Mouse (Mus musculus): ENCODE measurements around the gene Cnot3. TPM values are rescaled to one million over a fixed set of nuclear protein-coding genes. Genes with fewer than 3 reads are reported as not detected.

Gene Cnot3
- polyA plus RNA-seq, 1 experiment from 2014 or later: 88.1 TPM

DNA sequence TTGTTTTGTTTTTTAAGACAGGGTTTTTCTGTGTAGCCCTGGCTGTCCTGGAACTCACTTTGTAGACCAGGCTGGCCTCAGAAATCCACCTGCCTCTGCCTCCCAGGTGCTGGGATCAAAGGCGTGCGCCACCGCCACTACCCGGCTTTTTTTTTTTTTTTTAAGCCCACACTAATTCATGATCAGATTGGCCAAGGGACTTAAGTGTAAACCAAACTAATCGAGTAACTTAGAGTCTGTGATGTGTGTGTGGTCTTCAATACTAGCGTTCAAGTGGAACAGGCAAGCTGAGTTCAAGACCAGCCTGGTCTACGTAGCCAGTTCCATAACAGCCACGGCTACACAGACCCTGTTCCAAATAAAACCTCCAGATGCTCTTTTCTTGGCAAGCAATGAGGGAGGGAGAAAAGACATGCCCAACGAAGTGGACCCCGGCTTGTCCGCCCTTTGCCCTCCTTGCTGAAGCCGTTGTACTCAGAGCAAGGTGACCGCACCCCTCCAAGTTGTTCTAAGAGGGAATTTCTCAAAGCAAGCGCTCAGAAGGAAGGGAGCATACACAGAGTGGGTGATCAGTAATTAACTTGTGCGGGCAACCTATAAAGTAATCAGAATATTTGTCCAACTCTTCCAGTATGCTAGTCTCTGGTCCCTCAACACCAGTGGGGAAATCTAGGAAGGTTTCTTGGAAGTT, 19.6 kb downstream of the Cnot3 start:
- DNase-seq (ENCODE audit: low spot score) (no peak), ATAC-seq (replicated peaks; ENCODE audit: low FRiP score) (peak; percentile 43)
- Histone ChIP-seq H3K9me3 (ENCODE audit: control insufficient read depth, low read length) (no peaks in the 10 kb centered on the region), H3K27ac (ENCODE audit: low read depth, low read length) (peak overlapping the region; percentile 73; the same call in 1 of the 2 replicates), H3K27me3 (ENCODE audit: control insufficient read depth, insufficient read depth, low read length) (no peaks in the 10 kb centered on the region), H3K9ac (ENCODE audit: low read length) (peak overlapping the region; percentile 79), H3K4me2 (ENCODE audit: low read depth, low read length, severe bottlenecking) (peak overlapping the region; percentile 79), H3K4me1 (replicated peaks; ENCODE audit: control insufficient read depth, insufficient read depth, low read length) (peaks cover 16% of the 10 kb centered on the region), H3K4me3 (ENCODE audit: low read depth, low read length) (peak overlapping the region; percentile 69), H3K36me3 (ENCODE audit: control insufficient read depth, insufficient read depth, low read length) (peaks cover 18% of the 10 kb centered on the region)
- 34% methylated on average over 15 of the region's 15 CpGs for WGBS

DNA sequence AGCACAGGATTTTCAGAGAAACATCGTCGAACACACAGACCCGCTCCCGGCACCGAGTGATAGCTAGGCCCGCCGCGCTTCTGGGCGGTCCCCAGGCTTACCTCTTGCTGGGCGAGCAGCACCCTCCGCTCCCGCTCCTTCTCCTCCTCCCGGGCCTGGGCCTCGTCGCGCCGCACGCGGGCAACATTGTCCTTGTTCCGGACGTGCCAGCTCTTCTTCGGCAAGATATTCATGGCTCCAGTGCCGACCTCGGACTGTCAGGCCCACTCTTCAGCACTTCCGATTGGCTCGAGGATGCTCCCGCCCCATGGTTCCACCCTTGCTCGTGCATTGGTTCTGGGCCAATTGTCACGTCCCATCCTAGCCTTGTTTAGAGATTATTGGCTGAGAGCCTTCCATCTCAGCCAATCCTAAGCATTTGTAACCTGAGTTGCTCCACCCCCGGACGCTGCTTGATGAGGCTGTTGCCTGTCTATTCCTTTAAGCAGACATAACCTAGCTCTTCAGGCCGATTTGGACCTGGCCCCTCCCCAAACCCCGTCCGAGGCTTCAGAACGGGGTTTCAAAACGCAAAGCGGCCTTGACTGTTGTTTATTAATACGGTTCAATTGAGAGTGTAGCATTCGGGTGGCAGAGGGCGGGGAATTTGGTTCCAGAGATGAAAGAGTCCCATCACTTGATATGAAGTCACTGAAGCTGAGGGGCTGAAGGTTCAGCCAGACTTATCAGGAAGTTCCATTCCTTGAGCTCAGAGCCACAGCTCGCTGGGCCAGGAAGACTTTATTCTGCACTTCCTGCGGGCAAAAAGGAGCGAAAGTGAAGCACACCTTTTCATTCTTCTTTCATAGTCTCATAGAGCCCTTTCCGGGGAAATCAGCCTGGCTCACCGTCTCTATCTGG, 20.4 kb downstream of the Cnot3 start, which contains the start of gene Leng1:
TSS of gene Leng1 (minus strand) at position 626 of the 900 bp plus-strand sequence.
- Histone ChIP-seq H3K9me3 (ENCODE audit: control insufficient read depth, low read length) (no peaks in the 10 kb centered on the region), H3K27ac (ENCODE audit: low read depth, low read length) (peak within 1 kb of the TSS; percentile 73), H3K9ac (ENCODE audit: low read length) (peak within 1 kb of the TSS; percentile 79), H3K36me3 (ENCODE audit: control insufficient read depth, insufficient read depth, low read length) (peaks cover 11% of the 10 kb centered on the region), H3K27me3 (ENCODE audit: control insufficient read depth, insufficient read depth, low read length) (no peaks in the 10 kb centered on the region), H3K4me1 (replicated peaks; ENCODE audit: control insufficient read depth, insufficient read depth, low read length) (peaks cover 16% of the 10 kb centered on the region), H3K4me3 (ENCODE audit: low read depth, low read length) (peak within 1 kb of the TSS; percentile 69), H3K4me2 (ENCODE audit: low read depth, low read length, severe bottlenecking) (peak within 1 kb of the TSS; percentile 79)
- ATAC-seq (replicated peaks; ENCODE audit: low FRiP score) (peak; percentile 99), DNase-seq (ENCODE audit: low spot score) (peak; percentile 94)
- WGBS: 5% methylated on average over 45 of the region's 45 CpGs

DNA sequence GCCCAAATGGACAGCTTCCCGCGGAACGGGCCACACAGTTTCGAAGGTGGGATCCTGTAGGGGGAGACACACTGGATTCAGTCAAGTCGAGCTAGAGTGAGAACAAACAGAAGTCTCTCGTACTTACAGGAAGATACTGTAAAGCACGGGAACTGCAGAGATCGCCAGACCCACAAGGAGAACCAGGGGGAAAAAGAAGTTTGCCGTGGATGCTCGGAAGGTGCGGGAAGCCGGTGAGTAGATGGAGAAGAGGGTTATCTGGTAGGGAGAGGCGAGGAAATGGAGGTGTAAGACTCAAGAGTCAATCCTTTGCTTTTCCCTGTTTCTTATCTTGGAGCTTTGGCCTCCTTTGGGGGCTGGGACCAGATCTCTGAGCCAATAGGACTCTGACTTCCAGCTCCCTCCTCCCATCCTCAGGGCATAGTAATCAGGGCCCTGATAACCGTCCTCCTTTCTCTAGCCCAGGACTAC, 21.9 kb downstream of the Cnot3 start:
- no peak overlapping the region for H3K27ac ChIP-seq (ENCODE audit: low read depth, low read length)
- peak overlapping the region; percentile 1; the same call in 1 of the 2 replicates for H3K9ac ChIP-seq (ENCODE audit: low read length)
- peaks cover 16% of the 10 kb centered on the region for H3K4me1 ChIP-seq (replicated peaks; ENCODE audit: control insufficient read depth, insufficient read depth, low read length)
- no peaks in the 10 kb centered on the region for H3K9me3 ChIP-seq (ENCODE audit: control insufficient read depth, low read length)
- H3K36me3 ChIP-seq (ENCODE audit: control insufficient read depth, insufficient read depth, low read length): peaks cover 2% of the 10 kb centered on the region; the same call in 1 of the 2 replicates
- no peaks in the 10 kb centered on the region for H3K27me3 ChIP-seq (ENCODE audit: control insufficient read depth, insufficient read depth, low read length)
- 17% methylated on average over 14 of the region's 14 CpGs for WGBS
- no peak overlapping the region for H3K4me2 ChIP-seq (ENCODE audit: low read depth, low read length, severe bottlenecking)
- DNase-seq (ENCODE audit: low spot score) (no peak), ATAC-seq (replicated peaks; ENCODE audit: low FRiP score) (no peak)
- no peak overlapping the region for H3K4me3 ChIP-seq (ENCODE audit: low read depth, low read length)

DNA sequence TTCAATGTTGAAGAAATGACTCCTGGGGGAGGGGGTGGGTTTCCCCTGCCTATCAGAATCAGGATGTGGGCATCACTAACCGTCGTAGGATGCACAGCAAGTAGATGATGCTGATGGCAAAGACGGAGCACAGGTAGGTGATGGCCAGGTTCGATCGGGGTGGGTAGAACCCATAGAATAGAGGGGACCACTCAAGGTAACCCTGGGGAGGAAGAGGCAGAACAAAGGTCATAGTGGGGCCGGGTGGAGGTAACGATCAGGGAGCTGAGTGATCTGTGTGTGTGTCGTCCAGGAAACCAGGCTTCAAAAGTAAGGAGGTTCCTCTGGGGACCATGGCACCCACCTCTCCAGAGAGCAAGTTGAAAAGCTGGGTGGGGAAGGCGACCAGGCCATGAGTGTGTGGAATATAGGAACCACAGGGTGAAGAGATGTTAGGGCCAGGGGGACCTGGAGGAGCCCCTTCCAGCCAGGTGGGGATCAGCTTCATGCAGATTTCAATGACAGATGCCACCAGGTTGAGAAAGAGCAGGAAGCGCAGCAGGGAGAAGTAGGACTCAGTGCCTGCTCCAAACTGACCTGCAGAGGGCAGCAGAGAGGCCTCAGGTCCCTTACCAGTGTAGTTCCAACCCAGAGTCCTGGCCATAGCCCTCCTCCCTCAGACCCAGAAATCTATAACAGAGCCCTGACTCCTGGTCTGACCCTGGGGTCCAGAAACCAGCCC, 29.6 kb downstream of the Cnot3 start:
- Histone ChIP-seq H3K9ac (ENCODE audit: low read length) (no peak overlapping the region), H3K4me1 (replicated peaks; ENCODE audit: control insufficient read depth, insufficient read depth, low read length) (no peaks in the 10 kb centered on the region), H3K27ac (ENCODE audit: low read depth, low read length) (no peak overlapping the region), H3K36me3 (ENCODE audit: control insufficient read depth, insufficient read depth, low read length) (no peaks in the 10 kb centered on the region), H3K27me3 (ENCODE audit: control insufficient read depth, insufficient read depth, low read length) (no peaks in the 10 kb centered on the region), H3K4me3 (ENCODE audit: low read depth, low read length) (no peak overlapping the region), H3K4me2 (ENCODE audit: low read depth, low read length, severe bottlenecking) (no peak overlapping the region), H3K9me3 (ENCODE audit: control insufficient read depth, low read length) (no peaks in the 10 kb centered on the region)
- DNase-seq (ENCODE audit: low spot score) (peak; percentile 87), ATAC-seq (replicated peaks; ENCODE audit: low FRiP score) (peak; percentile 90)
- 69% methylated on average over 10 of the region's 10 CpGs for WGBS

DNA sequence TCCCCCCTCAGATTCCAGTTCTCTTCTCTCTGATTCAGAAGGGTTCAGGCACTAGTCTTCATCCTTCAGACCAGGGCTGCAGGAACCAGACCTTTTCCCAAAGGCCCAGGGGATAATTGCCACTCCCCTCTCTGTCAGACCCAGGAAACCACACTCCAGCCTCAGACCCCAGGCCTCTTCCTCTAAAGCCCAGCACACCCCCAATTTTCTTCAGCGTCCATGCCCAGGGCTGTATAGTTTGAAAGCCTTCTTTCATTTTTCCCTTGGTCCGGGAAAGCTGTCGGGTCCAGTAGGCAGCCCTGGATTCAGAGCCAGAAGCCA, 30.1 kb downstream of the Cnot3 start:
- DNase-seq (ENCODE audit: low spot score) (no peak), ATAC-seq (replicated peaks; ENCODE audit: low FRiP score) (no peak)
- no peak overlapping the region for H3K4me3 ChIP-seq (ENCODE audit: low read depth, low read length)
- H3K27me3 ChIP-seq (ENCODE audit: control insufficient read depth, insufficient read depth, low read length): no peaks in the 10 kb centered on the region
- 79% methylated on average over 3 of the region's 3 CpGs for WGBS
- H3K9ac ChIP-seq (ENCODE audit: low read length): no peak overlapping the region
- no peak overlapping the region for H3K4me2 ChIP-seq (ENCODE audit: low read depth, low read length, severe bottlenecking)
- no peak overlapping the region for H3K27ac ChIP-seq (ENCODE audit: low read depth, low read length)
- H3K9me3 ChIP-seq (ENCODE audit: control insufficient read depth, low read length): no peaks in the 10 kb centered on the region
- H3K4me1 ChIP-seq (replicated peaks; ENCODE audit: control insufficient read depth, insufficient read depth, low read length): no peaks in the 10 kb centered on the region
- no peaks in the 10 kb centered on the region for H3K36me3 ChIP-seq (ENCODE audit: control insufficient read depth, insufficient read depth, low read length)

DNA sequence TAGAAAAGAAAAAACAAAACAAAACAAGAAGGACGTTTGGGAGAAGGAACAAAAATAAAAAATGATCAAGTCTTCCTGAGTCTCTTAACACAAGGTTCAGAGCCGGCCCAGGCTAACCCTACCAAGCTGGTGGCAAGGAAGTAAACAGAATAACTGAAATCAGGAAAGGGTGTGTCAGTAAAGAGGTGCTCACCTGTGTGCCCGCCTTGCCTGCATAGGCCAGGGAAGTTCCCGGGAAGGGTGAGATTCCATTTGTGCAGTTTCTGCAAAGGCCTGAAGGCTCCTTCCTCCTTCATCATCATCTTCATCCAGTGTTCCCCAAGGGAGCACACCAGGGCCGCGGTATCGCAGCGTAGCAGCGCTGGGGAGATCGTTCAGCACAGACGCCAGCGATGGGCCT, 31.3 kb downstream of the Cnot3 start:
- 90% methylated on average over 12 of the region's 12 CpGs for whole genome bisulfite sequencing
- no peak overlapping the region for H3K4me2 ChIP-seq (ENCODE audit: low read depth, low read length, severe bottlenecking)
- H3K4me1 ChIP-seq (replicated peaks; ENCODE audit: control insufficient read depth, insufficient read depth, low read length): no peaks in the 10 kb centered on the region
- no peaks in the 10 kb centered on the region for H3K36me3 ChIP-seq (ENCODE audit: control insufficient read depth, insufficient read depth, low read length)
- no peak overlapping the region for H3K4me3 ChIP-seq (ENCODE audit: low read depth, low read length)
- no peak for DNase-seq (ENCODE audit: low spot score)
- no peaks in the 10 kb centered on the region for H3K9me3 ChIP-seq (ENCODE audit: control insufficient read depth, low read length)
- no peak overlapping the region for H3K9ac ChIP-seq (ENCODE audit: low read length)
- ATAC-seq (replicated peaks; ENCODE audit: low FRiP score): no peak
- H3K27me3 ChIP-seq (ENCODE audit: control insufficient read depth, insufficient read depth, low read length): no peaks in the 10 kb centered on the region
- H3K27ac ChIP-seq (ENCODE audit: low read depth, low read length): no peak overlapping the region

DNA sequence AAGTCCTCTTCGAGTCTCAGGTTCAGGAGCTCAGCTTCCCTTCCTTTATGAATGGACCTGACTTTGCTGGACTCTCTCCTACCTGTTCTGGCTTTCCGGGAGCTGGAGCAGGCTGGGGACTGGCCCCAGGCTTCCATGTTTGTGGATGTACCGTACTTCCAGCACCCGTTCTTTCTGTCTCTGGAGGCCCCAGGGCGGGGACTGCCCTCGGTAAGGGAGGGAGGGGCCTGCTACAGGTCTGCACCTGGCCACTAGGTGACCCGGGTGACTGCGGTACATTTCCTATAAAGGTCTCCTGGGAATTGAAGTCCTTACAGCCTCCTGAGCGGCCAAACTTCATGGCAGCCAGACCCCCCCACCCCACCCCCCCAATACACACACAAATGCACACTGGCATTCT, 32.3 kb downstream of the Cnot3 start, which contains the start of gene Tmc4:
TSS of gene Tmc4 (minus strand) at position 212 of the 400 bp plus-strand sequence.
- Histone ChIP-seq H3K27ac (ENCODE audit: low read depth, low read length) (no peak within 1 kb of the TSS), H3K9me3 (ENCODE audit: control insufficient read depth, low read length) (no peaks in the 10 kb centered on the region), H3K36me3 (ENCODE audit: control insufficient read depth, insufficient read depth, low read length) (no peaks in the 10 kb centered on the region), H3K4me1 (replicated peaks; ENCODE audit: control insufficient read depth, insufficient read depth, low read length) (no peaks in the 10 kb centered on the region), H3K27me3 (ENCODE audit: control insufficient read depth, insufficient read depth, low read length) (no peaks in the 10 kb centered on the region), H3K4me3 (ENCODE audit: low read depth, low read length) (no peak within 1 kb of the TSS), H3K9ac (ENCODE audit: low read length) (no peak within 1 kb of the TSS), H3K4me2 (ENCODE audit: low read depth, low read length, severe bottlenecking) (no peak within 1 kb of the TSS)
- ATAC-seq (replicated peaks; ENCODE audit: low FRiP score) (no peak), DNase-seq (ENCODE audit: low spot score) (no peak)
- 56% methylated on average over 9 of the region's 9 CpGs for WGBS

DNA sequence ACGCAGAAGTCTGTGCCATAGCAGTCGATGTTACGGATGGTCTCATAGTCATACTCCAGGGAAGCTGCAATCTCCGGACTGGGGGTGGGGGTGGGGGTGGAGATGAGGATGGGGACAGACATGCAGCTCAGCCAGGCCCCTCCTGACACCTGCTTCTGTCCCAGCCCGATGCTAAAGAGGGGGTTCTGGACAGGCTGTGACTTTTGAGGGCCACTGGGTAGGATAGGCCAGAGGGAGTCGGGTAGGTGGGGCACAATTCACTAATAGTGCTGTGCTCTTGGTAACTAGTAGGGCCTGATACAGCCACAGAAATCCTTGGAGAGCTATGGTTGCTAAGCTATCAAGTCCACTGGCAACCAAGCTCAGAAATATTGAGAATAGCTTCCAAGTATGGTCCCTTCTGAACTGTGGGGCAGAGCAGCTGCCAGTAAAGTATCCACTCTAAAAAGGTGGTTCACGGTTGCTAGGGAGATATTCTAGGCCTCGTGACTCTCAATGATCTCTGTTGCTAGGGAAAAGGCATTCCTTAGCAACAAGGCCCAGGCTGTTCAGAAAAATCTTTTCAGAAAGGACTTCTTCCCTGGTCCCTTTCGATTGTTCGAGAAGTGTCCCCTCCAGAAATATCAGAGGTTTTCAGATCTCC, 39.0 kb downstream of the Cnot3 start:
- DNase-seq (ENCODE audit: low spot score) (no peak), ATAC-seq (replicated peaks; ENCODE audit: low FRiP score) (peak; percentile 64)
- Histone ChIP-seq H3K27ac (ENCODE audit: low read depth, low read length) (peak overlapping the region; percentile 53), H3K9ac (ENCODE audit: low read length) (no peak overlapping the region), H3K4me2 (ENCODE audit: low read depth, low read length, severe bottlenecking) (no peak overlapping the region), H3K9me3 (ENCODE audit: control insufficient read depth, low read length) (no peaks in the 10 kb centered on the region), H3K27me3 (ENCODE audit: control insufficient read depth, insufficient read depth, low read length) (no peaks in the 10 kb centered on the region), H3K36me3 (ENCODE audit: control insufficient read depth, insufficient read depth, low read length) (no peaks in the 10 kb centered on the region; the same call in 1 of the 2 replicates), H3K4me3 (ENCODE audit: low read depth, low read length) (no peak overlapping the region), H3K4me1 (replicated peaks; ENCODE audit: control insufficient read depth, insufficient read depth, low read length) (0 out of 2 replicates have a peak, but pooled peaks cover 2% of the 10 kb centered on the region)
- WGBS: 70% methylated on average over 10 of the region's 10 CpGs

Measured in forebrain, embryonic 11.5 days (tissue).